Mouse (Mus musculus) liver, embryonic 12.5 days (tissue): Measurements from ENCODE around the gene Klhl25. TPM values are rescaled to one million over a fixed set of nuclear protein-coding genes. Genes with fewer than 3 reads are reported as not detected.

ENCODE experiments used
- ATAC-seq: fragments of 200-750 bp; cut with Nextera tagmentation; 2 replicates; pipeline ENCODE4 v1.8.0; 2017; ENCODE audit warnings: moderate number of reproducible peaks, mild to moderate bottlenecking, moderate library complexity
- H3K27ac ChIP-seq: fragments of 300-500 bp; sonication (generic); 2 replicates; pipeline ENCODE4 v1.5.1; 2016; ENCODE audit warnings: mild to moderate bottlenecking
- H3K27me3 ChIP-seq: fragments of 300-500 bp; sonication (generic); replicated peaks from 2 replicates; pipeline ENCODE4 v1.6.1; 2016; ENCODE audit warnings: mild to moderate bottlenecking, moderate library complexity
- H3K36me3 ChIP-seq: fragments of 300-500 bp; sonication (generic); 2 replicates; pipeline ENCODE4 v1.6.1; 2016; ENCODE audit warnings: mild to moderate bottlenecking, moderate library complexity
- H3K4me1 ChIP-seq: fragments of 300-500 bp; sonication (generic); 2 replicates; pipeline ENCODE4 v1.6.1; 2016
- H3K4me2 ChIP-seq: fragments of 300-500 bp; sonication (generic); 2 replicates; pipeline ENCODE4 v1.6.1; 2016; ENCODE audit warnings: mild to moderate bottlenecking, moderate library complexity
- H3K4me3 ChIP-seq: fragments of 300-500 bp; sonication (generic); 2 replicates; pipeline ENCODE4 v1.5.1; 2016; ENCODE audit warnings: mild to moderate bottlenecking, moderate library complexity
- H3K9ac ChIP-seq: fragments of 300-500 bp; sonication (generic); 2 replicates; pipeline ENCODE4 v1.6.1; 2016; ENCODE audit warnings: mild to moderate bottlenecking, moderate library complexity
- H3K9me3 ChIP-seq: fragments of 300-500 bp; sonication (generic); replicated peaks from 2 replicates; pipeline ENCODE4 v1.6.1; 2016; ENCODE audit warnings: mild to moderate bottlenecking, moderate library complexity
- WGBS: fragments of 180-500 bp; shearing (Covaris S2); methylation state at CpG from one replicate; pipeline ENCODE4 v1.1.7; 2016; ENCODE audit not compliant: insufficient replicate concordance; 5-methylcytosine and 5-hydroxymethylcytosine counted together
- polyA plus RNA-seq: library from polyadenylated mRNA; unstranded; fragments of >200 nt; fragmentation: Nextera tagmentation; extraction: Ambion mirVana; gene quantifications from 2 replicates; pipeline ENCODE4 v1.2.1, GENCODE M21; 2016

The Klhl25 gene
- polyA plus RNA-seq, 1 experiment from 2014 or later: 12.2 TPM

DNA sequence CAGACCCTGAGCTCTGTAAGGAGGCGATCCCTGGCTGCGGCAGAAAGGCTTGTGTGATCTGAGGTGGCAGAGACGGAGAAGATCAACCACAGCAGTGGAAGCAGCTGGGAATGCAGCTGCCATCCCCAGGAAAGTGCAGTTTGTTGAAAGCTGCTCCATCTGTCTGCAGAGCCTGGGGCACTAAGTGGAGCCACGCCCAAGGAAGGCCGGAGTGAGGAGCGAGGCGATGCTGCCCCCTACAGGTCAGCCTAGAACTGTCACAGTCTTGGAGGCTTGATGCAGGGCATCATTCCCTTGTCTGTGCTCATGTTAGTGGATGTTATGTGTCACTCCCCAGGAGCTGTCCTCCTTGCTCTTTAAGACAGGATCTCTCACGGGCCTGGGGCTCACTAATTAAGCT lies 32.5 kb downstream of the Klhl25 start:
- Histone ChIP-seq H3K27ac (no peak overlapping the region), H3K4me2 (no peak overlapping the region), H3K9ac (no peak overlapping the region), H3K9me3 (no peaks in the 10 kb centered on the region), H3K4me3 (no peak overlapping the region), H3K4me1 (peaks cover 6% of the 10 kb centered on the region), H3K27me3 (no peaks in the 10 kb centered on the region), H3K36me3 (no peaks in the 10 kb centered on the region)
- peak; percentile 83 for ATAC-seq
- WGBS: 8% methylated on average over 8 of the region's 8 CpGs

GRCm38 (mm10) chr7:75881376-75881775 lies 33.3 kb downstream of the Klhl25 start:
- no peak overlapping the region for H3K4me2 ChIP-seq
- H3K27me3 ChIP-seq: no peaks in the 10 kb centered on the region
- H3K9me3 ChIP-seq: no peaks in the 10 kb centered on the region
- no peaks in the 10 kb centered on the region for H3K36me3 ChIP-seq
- H3K27ac ChIP-seq: no peak overlapping the region
- ATAC-seq: no peak
- H3K9ac ChIP-seq: no peak overlapping the region
- peaks cover 6% of the 10 kb centered on the region for H3K4me1 ChIP-seq
- no peak overlapping the region for H3K4me3 ChIP-seq
- 34% methylated on average over 6 of the region's 6 CpGs for WGBS

DNA sequence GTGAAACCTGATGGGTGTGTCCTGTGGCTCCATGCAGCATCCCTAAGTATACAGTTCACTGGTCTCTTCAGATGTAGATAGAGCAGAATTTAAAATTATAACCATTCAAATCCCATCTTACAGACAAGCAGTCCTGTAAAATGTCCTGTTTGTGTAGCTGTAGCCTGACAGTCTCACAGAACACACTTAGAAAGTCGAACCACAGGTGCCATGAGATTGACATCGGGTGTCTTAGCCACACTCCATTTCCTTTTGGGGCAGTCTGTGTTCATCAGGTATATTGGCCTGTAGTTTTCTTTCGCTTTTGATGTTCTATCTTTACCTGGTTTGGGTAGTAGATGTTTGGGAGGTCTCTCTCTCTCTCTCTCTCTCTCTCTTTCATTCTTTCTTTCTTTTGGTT lies 33.7 kb downstream of the Klhl25 start:
- Histone ChIP-seq H3K27ac (no peak overlapping the region), H3K27me3 (no peaks in the 10 kb centered on the region), H3K36me3 (no peaks in the 10 kb centered on the region), H3K4me2 (no peak overlapping the region), H3K4me1 (peaks cover 6% of the 10 kb centered on the region), H3K4me3 (no peak overlapping the region), H3K9ac (no peak overlapping the region), H3K9me3 (no peaks in the 10 kb centered on the region)
- 53% methylated on average over 3 of the region's 3 CpGs for WGBS
- no peak for ATAC-seq

- Histone ChIP-seq H3K36me3 (no peaks in the 10 kb centered on the region), H3K27me3 (no peaks in the 10 kb centered on the region), H3K4me3 (no peak overlapping the region), H3K4me2 (no peak overlapping the region), H3K9me3 (no peaks in the 10 kb centered on the region), H3K9ac (no peak overlapping the region), H3K27ac (no peak overlapping the region), H3K4me1 (no peaks in the 10 kb centered on the region)
- no peak for ATAC-seq
- WGBS: 61% methylated on average over 4 of the region's 4 CpGs
Observed at GRCm38 (mm10) chr7:75891466-75891865, 43.4 kb downstream of the Klhl25 start.

- 18% methylated on average over 3 of the region's 3 CpGs for WGBS
- H3K9ac ChIP-seq: no peak overlapping the region
- H3K36me3 ChIP-seq: no peaks in the 10 kb centered on the region
- no peaks in the 10 kb centered on the region for H3K27me3 ChIP-seq
- no peaks in the 10 kb centered on the region for H3K4me1 ChIP-seq
- H3K27ac ChIP-seq: no peak overlapping the region
- H3K9me3 ChIP-seq: no peaks in the 10 kb centered on the region
- H3K4me3 ChIP-seq: no peak overlapping the region
- no peak for ATAC-seq
- H3K4me2 ChIP-seq: no peak overlapping the region
Observed at GRCm38 (mm10) chr7:75892737-75893136, 44.6 kb downstream of the Klhl25 start.

GRCm38 (mm10) chr7:75893709-75894108 lies 45.6 kb downstream of the Klhl25 start:
- no peak overlapping the region for H3K27ac ChIP-seq

DNA sequence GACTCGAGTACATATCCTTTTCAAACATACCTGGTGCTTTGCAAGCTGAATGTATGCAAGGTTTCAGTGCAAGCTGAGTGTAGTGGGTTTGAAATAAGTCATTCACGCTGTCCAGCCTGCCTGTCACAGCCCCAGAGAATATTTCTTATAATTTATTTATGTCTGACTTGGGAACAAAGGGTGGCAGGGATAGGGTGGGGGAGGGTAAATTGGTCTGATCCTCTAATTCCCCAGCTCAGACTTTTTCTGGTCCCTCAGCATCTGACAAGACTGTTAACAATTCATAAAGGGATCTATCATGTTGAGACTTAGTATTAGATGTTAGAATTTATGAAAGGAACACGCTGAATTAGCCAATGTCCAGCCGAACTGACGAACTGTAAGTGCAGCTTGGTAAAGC lies 48.9 kb downstream of the Klhl25 start:
- H3K4me3 ChIP-seq: no peak overlapping the region
- H3K4me1 ChIP-seq: peaks cover 5% of the 10 kb centered on the region; the same call in 1 of the 2 replicates
- 64% methylated on average over 5 of the region's 5 CpGs for WGBS
- no peak overlapping the region for H3K9ac ChIP-seq
- no peaks in the 10 kb centered on the region for H3K27me3 ChIP-seq
- H3K27ac ChIP-seq: no peak overlapping the region
- ATAC-seq: no peak
- no peaks in the 10 kb centered on the region for H3K9me3 ChIP-seq
- H3K4me2 ChIP-seq: no peak overlapping the region
- H3K36me3 ChIP-seq: no peaks in the 10 kb centered on the region

More at GRCm38 (mm10) chr7:75893709-75894108, 45.6 kb downstream of the Klhl25 start:
- Histone ChIP-seq H3K9ac (no peak overlapping the region), H3K4me1 (no peaks in the 10 kb centered on the region), H3K9me3 (no peaks in the 10 kb centered on the region), H3K27me3 (no peaks in the 10 kb centered on the region), H3K4me2 (no peak overlapping the region), H3K4me3 (no peak overlapping the region), H3K36me3 (no peaks in the 10 kb centered on the region)
- ATAC-seq: no peak
- WGBS: 71% methylated on average over 8 of the region's 8 CpGs

DNA sequence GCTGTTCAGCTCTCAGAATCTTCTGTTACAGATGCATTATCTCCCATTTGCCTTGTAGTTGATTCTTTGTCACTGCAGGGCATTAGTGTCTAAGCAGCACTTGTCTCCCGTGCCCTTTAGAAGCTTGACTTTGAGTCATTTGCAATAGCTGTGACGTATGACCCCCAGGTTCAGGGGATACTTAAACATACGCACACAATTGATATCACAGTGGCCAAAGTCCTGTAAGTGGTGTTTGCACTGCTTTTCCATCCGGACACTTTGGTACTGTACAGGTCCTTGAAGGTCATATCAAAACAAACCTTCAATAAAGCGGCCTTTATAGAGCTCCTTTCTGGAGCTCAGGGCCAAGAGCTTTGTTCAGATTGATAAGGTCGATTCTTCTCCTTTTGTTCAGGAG lies 51.0 kb downstream of the Klhl25 start:
- H3K27ac ChIP-seq: no peak overlapping the region
- no peak overlapping the region for H3K4me2 ChIP-seq
- peaks cover 5% of the 10 kb centered on the region; the same call in 1 of the 2 replicates for H3K4me1 ChIP-seq
- no peaks in the 10 kb centered on the region for H3K9me3 ChIP-seq
- no peak overlapping the region for H3K9ac ChIP-seq
- H3K4me3 ChIP-seq: no peak overlapping the region
- H3K27me3 ChIP-seq: no peaks in the 10 kb centered on the region
- H3K36me3 ChIP-seq: no peaks in the 10 kb centered on the region
- no peak for ATAC-seq
- 58% methylated on average over 6 of the region's 6 CpGs for WGBS

- H3K4me3 ChIP-seq: no peak overlapping the region
- H3K36me3 ChIP-seq: no peaks in the 10 kb centered on the region
- H3K4me1 ChIP-seq: peaks cover 5% of the 10 kb centered on the region; the same call in 1 of the 2 replicates
- no peak overlapping the region for H3K9ac ChIP-seq
- ATAC-seq: no peak
- no peak overlapping the region for H3K27ac ChIP-seq
- H3K27me3 ChIP-seq: no peaks in the 10 kb centered on the region
- WGBS: 32% methylated on average over 8 of the region's 8 CpGs
- no peaks in the 10 kb centered on the region for H3K9me3 ChIP-seq
- no peak overlapping the region for H3K4me2 ChIP-seq
Observed at GRCm38 (mm10) chr7:75899517-75899916, 51.4 kb downstream of the Klhl25 start.

DNA sequence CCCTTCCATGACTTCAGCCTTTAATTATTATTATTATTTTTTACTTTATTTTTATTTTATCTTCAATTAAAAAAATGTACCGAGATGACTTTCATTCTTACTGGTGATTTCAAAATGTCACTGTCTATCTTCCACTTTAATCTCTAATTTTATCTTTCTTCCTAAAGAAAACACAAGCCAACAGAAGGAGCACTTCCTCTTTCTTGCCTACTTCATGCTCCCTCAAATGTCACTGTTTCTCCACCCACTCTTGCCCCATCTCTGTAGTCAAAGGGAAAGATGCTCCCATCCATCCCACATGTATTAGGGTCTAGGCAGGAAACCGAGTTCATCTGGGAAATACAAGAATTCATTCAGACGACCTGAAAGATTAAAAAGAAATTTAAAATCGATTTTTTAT lies 51.8 kb downstream of the Klhl25 start:
- H3K27ac ChIP-seq: no peak overlapping the region
- H3K9me3 ChIP-seq: no peaks in the 10 kb centered on the region
- no peaks in the 10 kb centered on the region for H3K27me3 ChIP-seq
- WGBS: 33% methylated on average over 4 of the region's 4 CpGs
- no peak overlapping the region for H3K4me3 ChIP-seq
- no peak overlapping the region for H3K9ac ChIP-seq
- ATAC-seq: no peak
- no peaks in the 10 kb centered on the region for H3K36me3 ChIP-seq
- H3K4me1 ChIP-seq: peaks cover 5% of the 10 kb centered on the region; the same call in 1 of the 2 replicates
- H3K4me2 ChIP-seq: no peak overlapping the region

DNA sequence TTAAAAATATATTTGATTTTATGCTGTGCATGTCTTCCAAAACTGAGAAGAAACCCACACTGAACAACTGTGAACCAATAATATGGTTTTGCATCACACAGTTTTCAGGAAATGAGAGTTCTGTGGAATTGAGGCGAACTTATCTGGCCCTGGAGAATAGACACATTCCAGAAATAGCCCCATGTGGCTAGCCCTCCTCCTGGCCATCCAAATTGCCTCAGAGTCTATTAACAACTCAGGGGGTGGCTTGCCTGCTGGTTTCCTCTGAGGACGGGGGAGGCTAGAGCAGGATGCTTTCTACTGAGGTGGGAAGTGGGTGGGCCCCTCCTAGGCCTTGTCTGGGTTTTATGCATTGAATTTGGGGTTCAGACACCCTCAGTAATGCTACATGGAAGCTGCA lies 57.0 kb downstream of the Klhl25 start:
- Histone ChIP-seq H3K9ac (no peak overlapping the region), H3K36me3 (no peaks in the 10 kb centered on the region), H3K9me3 (no peaks in the 10 kb centered on the region), H3K4me2 (no peak overlapping the region), H3K4me3 (no peak overlapping the region), H3K27ac (no peak overlapping the region), H3K4me1 (no peaks in the 10 kb centered on the region), H3K27me3 (no peaks in the 10 kb centered on the region)
- 31% methylated on average over 2 of the region's 2 CpGs for WGBS
- ATAC-seq: no peak

- Histone ChIP-seq H3K9ac (no peak overlapping the region), H3K27me3 (no peaks in the 10 kb centered on the region), H3K36me3 (no peaks in the 10 kb centered on the region), H3K9me3 (no peaks in the 10 kb centered on the region), H3K27ac (no peak overlapping the region), H3K4me1 (no peaks in the 10 kb centered on the region), H3K4me3 (0 out of 2 replicates have a peak overlapping the region, but pooled peaks have one; percentile 6), H3K4me2 (peak overlapping the region; percentile 17)
- ATAC-seq: peak; percentile 30; the same call in 1 of the 2 replicates
- 23% methylated on average over 11 of the region's 11 CpGs for WGBS
Observed at GRCm38 (mm10) chr7:75910035-75910651, 62.0 kb downstream of the Klhl25 start.

- no peaks in the 10 kb centered on the region for H3K9me3 ChIP-seq
- no peaks in the 10 kb centered on the region for H3K36me3 ChIP-seq
- no peaks in the 10 kb centered on the region for H3K27me3 ChIP-seq
- ATAC-seq: no peak
- H3K4me1 ChIP-seq: no peaks in the 10 kb centered on the region
- no peak overlapping the region for H3K4me3 ChIP-seq
- no peak overlapping the region for H3K27ac ChIP-seq
- H3K4me2 ChIP-seq: no peak overlapping the region
- no peak overlapping the region for H3K9ac ChIP-seq
- WGBS: 68% methylated on average over 8 of the region's 8 CpGs
Observed at GRCm38 (mm10) chr7:75910652-75911035, 62.5 kb downstream of the Klhl25 start.
